25 mouse cellular contexts compared by ENCODE assay signal in the genomic region with DNA sequence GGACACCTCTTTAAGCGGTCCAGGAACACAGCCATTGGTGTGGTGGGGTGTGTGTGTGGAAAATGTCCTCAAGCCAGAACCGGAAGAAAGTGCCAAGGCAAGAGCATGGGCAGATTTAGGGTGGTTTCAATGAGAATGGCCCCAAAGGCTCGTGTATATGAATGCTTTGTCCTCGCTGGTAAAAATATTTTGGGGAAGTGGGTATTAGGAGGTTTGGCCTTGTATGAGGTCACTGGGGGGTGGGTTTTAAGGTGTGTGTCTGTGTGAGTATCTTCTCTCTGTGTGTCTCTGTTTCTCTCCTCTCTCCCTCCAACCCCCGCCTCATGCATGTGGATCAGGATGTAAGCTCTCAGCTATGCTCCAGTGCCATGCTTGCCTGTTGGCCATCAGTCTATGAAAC.
A peak's percentile ranks its signal among the peaks of the same experiment; 100 is the strongest.
DNase-seq lines count a peak whose midpoint lies in the region; ATAC-seq lines count a peak whose summit lies in the region.
"Had no signal": no experiment of that assay in that cellular context is flagged by ENCODE, and none has a peak within 500 bp of the region (broad histone marks: within the 10 kb centered on the region; RNA-seq: fewer than 3 reads in every experiment).

No protein-coding gene starts in this region.

- H3K27ac ChIP-seq in heart, embryonic 10.5 days: no peak overlapping the region
- H3K27ac ChIP-seq: embryonic facial prominence, embryonic 13.5 days; embryonic facial prominence, embryonic 15.5 days; forebrain, embryonic 10.5 days; forebrain, embryonic 12.5 days had no signal

- H3K36me3 ChIP-seq in heart, embryonic 10.5 days: no peaks in the 10 kb centered on the region
- H3K36me3 ChIP-seq: embryonic facial prominence, embryonic 13.5 days; embryonic facial prominence, embryonic 15.5 days; forebrain, embryonic 10.5 days; forebrain, embryonic 12.5 days; G1E had no signal

- H3K4me3 ChIP-seq in heart, embryonic 10.5 days: no peak overlapping the region
- H3K4me3 ChIP-seq: embryonic facial prominence, embryonic 13.5 days; embryonic facial prominence, embryonic 15.5 days; erythroblast, embryonic 14.5 days; forebrain, embryonic 10.5 days; forebrain, embryonic 12.5 days had no signal

- WGBS in heart, embryonic 10.5 days: 77% methylated on average over 5 of the region's 5 CpGs

- peak; percentile 56; the same call in 1 of the 2 replicates for ATAC-seq in common myeloid progenitor, adult 5-6 weeks (replicated peaks; ENCODE audit: low read depth, poor library complexity, severe bottlenecking)
- ATAC-seq in megakaryocyte progenitor cell, adult 5-6 weeks (replicated peaks; ENCODE audit: poor library complexity): peak; percentile 23; the same call in 1 of the 2 replicates
- ATAC-seq: activated CD4-positive, CD25-positive, alpha-beta regulatory T cell, adult 4 months; forebrain, embryonic 14.5 days; forebrain, embryonic 16.5 days; Patski had no signal

- 0 out of 2 replicates have a peak, but pooled peaks cover 7% of the 10 kb centered on the region for H3K4me1 ChIP-seq in heart, embryonic 10.5 days
- H3K4me1 ChIP-seq: embryonic facial prominence, embryonic 13.5 days; embryonic facial prominence, embryonic 15.5 days; forebrain, embryonic 10.5 days; forebrain, embryonic 12.5 days had no signal

- no peaks in the 10 kb centered on the region for H3K9me3 ChIP-seq in heart, embryonic 10.5 days
- H3K9me3 ChIP-seq: embryonic facial prominence, embryonic 13.5 days; embryonic facial prominence, embryonic 15.5 days; forebrain, embryonic 10.5 days; forebrain, embryonic 12.5 days; G1E had no signal

- peak; percentile 70 for DNase-seq in heart, adult 11 months
- DNase-seq in heart, embryonic 10.5 days (ENCODE audit: low spot score): no peak
- no peak for DNase-seq in yolk sac, embryonic 10.5 days (ENCODE audit: low spot score)
- no peak for DNase-seq in spleen, postnatal 10 days (ENCODE audit: low spot score in 2 of 2)
- DNase-seq: adrenal gland, adult 2 months; adrenal gland, postnatal 10 days; adrenal gland, postnatal 25 days; cerebellum, adult 11 months; cerebellum, adult 18-20 months; cerebellum, adult 8-10 months; cerebellum, adult 9-11 months; cerebellum, postnatal 25 days; embryo, embryonic 11 days had no signal

- H3K27me3 ChIP-seq in heart, embryonic 10.5 days (ENCODE audit: insufficient read depth, poor library complexity, severe bottlenecking): no peaks in the 10 kb centered on the region
- H3K27me3 ChIP-seq: embryonic facial prominence, embryonic 13.5 days; embryonic facial prominence, embryonic 15.5 days; forebrain, embryonic 12.5 days had no signal
